Mouse (Mus musculus) brown adipose tissue, adult 24 weeks (tissue): ENCODE results near the gene Trpc7. TPM values are rescaled to one million over a fixed set of nuclear protein-coding genes. Genes with fewer than 3 reads are reported as not detected.

Experiments
- H3K27ac ChIP-seq: fragments of 200-500 bp; replicated peaks from 2 replicates; pipeline ENCODE4 v1.5.1; 2012; ENCODE audit warnings: low read depth, mild to moderate bottlenecking, low read length
- H3K4me1 ChIP-seq: fragments of 200-500 bp; 2 replicates; pipeline ENCODE4 v1.6.1; 2012; ENCODE audit warnings: low read length, mixed read lengths; ENCODE audit not compliant: control insufficient read depth, insufficient read depth, insufficient read length
- H3K4me3 ChIP-seq: fragments of 200-500 bp; 2 replicates; pipeline ENCODE4 v1.5.1; 2012; ENCODE audit warnings: low read depth, mild to moderate bottlenecking, low read length, moderate library complexity; ENCODE audit not compliant: insufficient read depth
- polyA plus RNA-seq: library from polyadenylated mRNA; stranded (reverse); fragments of >200 nt; gene quantifications from 2 replicates; pipeline ENCODE4 v1.2.4, GENCODE M21; 2012; ENCODE audit not compliant: missing spikeins, insufficient read depth, insufficient read length

Gene Trpc7
- polyA plus RNA-seq, 1 experiment, result not detected

- Histone ChIP-seq H3K4me3 (no peak overlapping the region), H3K4me1 (no peaks in the 10 kb centered on the region), H3K27ac (no peak overlapping the region)
These were observed 49.9 kb downstream of the Trpc7 start for GRCm38 (mm10) chr13:56845866-56846265.

DNA sequence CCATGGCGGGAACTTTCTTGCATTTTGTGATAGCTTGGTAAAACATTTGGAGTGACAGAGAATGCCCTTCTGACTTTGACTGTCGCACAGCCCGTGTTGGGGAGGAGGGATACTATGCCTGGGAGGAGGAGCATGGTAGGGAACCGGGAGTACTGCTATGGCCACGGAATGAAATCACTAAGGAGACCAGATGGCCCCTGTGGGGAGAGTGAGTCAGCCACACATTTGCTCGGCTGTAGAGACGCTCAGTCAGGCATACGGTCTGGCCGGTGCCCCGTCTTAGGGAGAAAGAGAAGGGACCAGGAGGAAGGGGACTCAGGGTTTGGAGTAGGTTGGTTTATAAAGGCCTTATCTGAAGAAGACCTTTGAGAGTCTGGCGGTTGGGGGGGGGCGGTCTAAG is 80.3 kb downstream of the Trpc7 start:
- no peaks in the 10 kb centered on the region for H3K4me1 ChIP-seq
- H3K4me3 ChIP-seq, result no peak overlapping the region
- no peak overlapping the region for H3K27ac ChIP-seq

DNA sequence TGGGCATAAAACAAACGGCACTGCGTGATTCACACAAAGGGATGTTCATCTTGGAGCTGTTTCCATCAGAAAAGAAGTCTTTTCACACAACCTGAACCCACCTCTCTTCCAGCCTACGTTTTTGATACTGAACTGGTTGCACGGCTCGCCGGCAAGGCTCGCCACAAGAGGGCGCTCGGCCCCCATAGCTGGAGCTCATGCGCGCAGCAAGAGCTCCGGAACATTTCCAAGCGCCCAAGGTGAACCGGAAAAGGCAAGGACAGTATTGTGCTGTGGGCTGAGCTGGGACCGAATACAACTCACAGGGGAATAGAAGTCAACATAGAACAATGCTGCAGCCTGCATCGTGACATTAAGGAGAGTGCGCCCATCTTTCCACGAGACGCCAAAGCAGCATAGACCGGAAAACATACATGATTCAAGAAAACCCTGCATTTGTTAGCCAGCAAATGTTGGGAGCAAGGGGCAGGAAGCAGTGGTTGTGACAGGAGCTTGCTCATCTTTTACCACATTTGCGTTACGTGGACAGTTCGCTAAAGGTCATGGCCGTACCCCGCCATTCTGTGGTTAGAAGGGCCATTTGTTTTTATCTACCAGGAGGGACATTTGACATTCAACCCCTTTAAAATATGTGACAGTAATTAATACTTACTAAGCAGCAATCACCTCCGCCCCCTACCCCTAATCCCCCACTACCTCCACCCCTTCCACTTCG is 88.9 kb downstream of the Trpc7 start:
- H3K27ac ChIP-seq, result no peak overlapping the region
- H3K4me1 ChIP-seq, result no peaks in the 10 kb centered on the region
- peak overlapping the region; percentile 14; the same call in 1 of the 2 replicates for H3K4me3 ChIP-seq

- Histone ChIP-seq H3K4me1 (no peaks in the 10 kb centered on the region), H3K27ac (no peak overlapping the region), H3K4me3 (no peak overlapping the region)
These were observed 90.7 kb downstream of the Trpc7 start for GRCm38 (mm10) chr13:56805131-56805530.

DNA sequence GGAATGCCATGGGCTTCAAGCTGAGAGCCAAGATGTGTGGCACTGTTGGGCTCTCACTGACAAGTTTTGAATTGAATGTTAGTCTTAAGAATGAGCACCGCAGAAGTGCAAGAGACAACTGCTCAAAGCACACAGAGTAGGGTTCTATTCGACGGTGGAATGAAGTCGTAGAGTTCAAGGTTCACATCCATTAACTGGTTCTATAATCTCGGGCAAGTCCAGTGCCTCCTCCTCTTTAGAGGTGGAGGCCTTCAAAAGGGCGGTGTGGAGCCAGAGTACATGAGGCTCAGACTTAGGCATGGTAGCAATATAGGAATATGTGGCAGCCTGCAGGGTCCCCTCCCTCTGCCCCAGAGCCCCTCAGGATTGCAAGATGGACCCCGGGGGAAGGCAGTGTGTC is 98.3 kb downstream of the Trpc7 start:
- no peak overlapping the region for H3K4me3 ChIP-seq
- H3K4me1 ChIP-seq, result no peaks in the 10 kb centered on the region
- no peak overlapping the region for H3K27ac ChIP-seq

DNA sequence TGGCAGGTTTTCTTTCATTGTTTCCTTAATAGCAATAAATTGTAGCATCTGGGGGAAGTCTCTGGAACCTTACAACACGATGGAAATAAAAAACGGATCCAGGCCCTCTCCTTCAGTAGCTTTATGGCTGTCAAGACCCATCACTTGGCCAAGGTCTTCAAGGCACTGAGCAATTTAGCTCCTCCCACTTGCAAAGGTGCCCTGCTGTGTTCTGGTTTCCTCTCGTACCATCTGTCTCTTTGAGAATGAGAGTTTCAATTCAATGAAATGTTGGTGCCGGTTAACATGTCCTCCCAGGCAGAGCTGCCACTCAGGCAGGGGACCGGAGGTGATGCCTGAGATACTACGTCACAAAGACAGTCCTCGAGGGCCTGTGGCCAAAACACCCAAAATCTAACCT is 100.3 kb downstream of the Trpc7 start:
- H3K4me1 ChIP-seq, result no peaks in the 10 kb centered on the region
- H3K27ac ChIP-seq, result no peak overlapping the region
- no peak overlapping the region for H3K4me3 ChIP-seq

- Histone ChIP-seq H3K4me1 (no peaks in the 10 kb centered on the region), H3K27ac (no peak overlapping the region), H3K4me3 (no peak overlapping the region)
These were observed 101.4 kb downstream of the Trpc7 start for GRCm38 (mm10) chr13:56794441-56794840.

DNA sequence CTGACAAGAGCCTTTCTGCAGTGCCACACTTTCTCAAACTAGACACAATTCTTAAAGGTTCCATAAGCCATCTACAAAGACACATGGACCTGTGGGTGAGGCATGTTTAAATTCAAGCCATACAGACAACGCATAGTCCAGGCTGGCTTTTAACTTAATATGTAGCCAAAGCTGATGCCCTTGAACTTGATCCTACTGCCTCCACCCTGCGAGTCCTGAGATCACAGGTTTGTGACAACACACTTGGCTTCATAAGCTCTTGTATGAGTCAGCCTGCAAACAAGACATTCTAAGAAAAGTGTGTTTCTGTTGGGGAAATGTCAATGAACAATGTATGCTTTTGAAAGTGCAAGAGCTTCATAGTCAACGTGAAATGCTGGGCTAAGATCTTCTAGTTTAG is 102.9 kb downstream of the Trpc7 start:
- Histone ChIP-seq H3K27ac (no peak overlapping the region), H3K4me3 (no peak overlapping the region), H3K4me1 (no peaks in the 10 kb centered on the region)

DNA sequence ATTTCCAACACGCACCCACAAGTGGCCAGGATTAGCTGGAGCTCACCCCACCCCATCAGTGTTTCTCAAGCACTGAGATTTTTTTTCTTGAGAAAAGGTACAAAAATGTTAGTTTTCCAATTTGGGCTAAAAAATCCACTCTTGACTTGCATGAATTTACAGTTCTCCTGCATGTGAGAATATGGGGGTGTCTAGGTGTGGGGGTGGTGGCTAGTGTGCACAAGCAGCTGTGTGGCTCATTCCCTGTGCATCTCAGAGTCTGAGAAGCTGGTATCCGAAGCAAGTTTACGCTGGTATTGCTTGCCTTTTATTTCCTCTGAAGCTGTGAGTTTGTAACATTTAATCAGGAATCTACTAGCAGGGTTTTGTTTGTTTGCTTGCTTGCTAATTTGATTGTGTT is 105.1 kb downstream of the Trpc7 start:
- no peaks in the 10 kb centered on the region for H3K4me1 ChIP-seq
- H3K4me3 ChIP-seq, result no peak overlapping the region
- H3K27ac ChIP-seq, result no peak overlapping the region

- H3K27ac ChIP-seq, result no peak overlapping the region
- no peaks in the 10 kb centered on the region for H3K4me1 ChIP-seq
- H3K4me3 ChIP-seq, result no peak overlapping the region
These were observed 113.2 kb downstream of the Trpc7 start for GRCm38 (mm10) chr13:56782621-56783020.

DNA sequence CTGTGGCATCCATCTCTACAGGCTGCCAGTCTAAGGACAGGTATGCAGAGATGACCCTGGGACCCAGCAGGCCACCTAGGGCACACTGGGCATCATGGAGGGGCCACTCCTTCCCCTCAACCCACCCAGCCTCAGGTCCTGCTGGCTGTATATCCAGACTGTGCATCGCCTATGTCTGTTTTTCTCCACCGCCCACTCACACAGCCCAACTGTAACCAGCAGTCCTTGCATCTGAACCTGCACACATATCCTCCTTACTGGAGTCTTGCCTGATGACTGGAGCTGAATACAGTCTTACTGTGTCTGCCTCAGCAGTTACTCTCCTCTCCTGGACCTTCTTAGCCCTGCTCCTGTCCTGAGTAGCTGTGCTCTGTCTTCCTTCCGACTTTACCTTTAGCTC is 114.1 kb downstream of the Trpc7 start:
- Histone ChIP-seq H3K27ac (no peak overlapping the region), H3K4me3 (no peak overlapping the region), H3K4me1 (no peaks in the 10 kb centered on the region)

DNA sequence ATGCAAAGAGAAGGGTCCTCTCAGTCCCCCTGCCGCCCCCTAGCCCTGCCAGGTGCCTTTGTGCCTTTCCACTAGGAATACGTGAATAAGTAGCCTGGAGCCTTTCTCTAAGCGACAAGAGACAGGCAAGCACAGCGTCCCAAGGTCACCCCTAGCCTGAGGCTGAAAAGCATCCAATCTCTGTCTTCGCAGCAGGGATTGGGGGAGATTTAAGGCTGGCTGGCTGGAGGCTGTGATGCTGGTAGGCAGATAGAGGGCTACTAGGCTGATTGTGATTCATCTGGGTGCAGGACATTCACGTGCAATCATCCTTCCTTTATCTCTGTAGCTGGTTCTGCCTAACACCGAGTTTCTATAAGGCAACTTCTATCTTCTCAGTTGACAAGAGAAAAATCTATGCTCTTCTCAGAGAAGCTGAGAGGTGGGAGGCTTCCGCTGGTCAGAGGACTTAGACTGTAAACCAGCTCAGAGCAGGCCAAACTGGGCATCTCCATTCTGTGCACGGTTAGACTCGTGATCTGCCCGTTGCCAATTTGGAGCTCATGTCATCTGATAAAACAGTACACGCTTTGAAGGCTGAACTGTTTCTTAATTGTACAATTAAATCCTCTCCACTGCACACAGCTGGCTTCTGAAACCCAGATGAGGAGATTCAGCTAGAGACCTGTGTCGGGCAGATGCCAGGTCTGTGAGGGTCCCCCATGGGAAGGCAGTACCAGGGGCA is 114.9 kb downstream of the Trpc7 start:
- no peaks in the 10 kb centered on the region for H3K4me1 ChIP-seq
- no peak overlapping the region for H3K27ac ChIP-seq
- H3K4me3 ChIP-seq, result no peak overlapping the region

GRCm38 (mm10) chr13:56774304-56774703 is 121.5 kb downstream of the Trpc7 start:
- Histone ChIP-seq H3K27ac (no peak overlapping the region), H3K4me3 (no peak overlapping the region), H3K4me1 (no peaks in the 10 kb centered on the region)

DNA sequence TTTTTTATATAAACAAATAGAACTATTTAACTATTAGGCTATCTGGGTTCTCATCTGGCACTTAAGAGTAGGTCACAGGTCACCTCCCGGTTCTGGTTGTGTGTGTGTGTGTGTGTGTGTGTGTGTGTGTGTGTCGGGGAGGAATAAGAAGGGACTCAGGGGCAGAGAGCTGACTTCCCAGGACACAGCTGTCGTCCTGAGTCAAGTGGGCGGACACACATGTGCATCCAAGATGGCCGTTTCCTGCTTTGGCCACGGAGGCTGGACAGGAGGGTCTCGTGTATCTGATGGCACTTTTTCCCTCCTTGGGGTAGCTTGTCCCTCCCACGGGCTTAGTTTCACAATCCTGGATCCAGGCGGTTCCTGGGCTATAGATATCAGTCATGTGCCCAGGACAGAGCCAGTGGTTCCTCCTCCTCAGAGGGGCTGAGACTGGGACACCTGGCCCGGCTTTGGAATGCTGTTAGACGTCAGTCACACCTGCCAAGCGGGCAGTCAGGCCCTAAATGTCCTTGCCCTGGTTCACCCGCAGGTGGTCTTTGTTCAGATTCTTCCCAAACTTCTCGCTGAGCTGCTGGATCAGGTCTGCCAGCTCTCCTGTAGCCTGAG is 122.4 kb downstream of the Trpc7 start:
- H3K27ac ChIP-seq, result no peak overlapping the region

DNA sequence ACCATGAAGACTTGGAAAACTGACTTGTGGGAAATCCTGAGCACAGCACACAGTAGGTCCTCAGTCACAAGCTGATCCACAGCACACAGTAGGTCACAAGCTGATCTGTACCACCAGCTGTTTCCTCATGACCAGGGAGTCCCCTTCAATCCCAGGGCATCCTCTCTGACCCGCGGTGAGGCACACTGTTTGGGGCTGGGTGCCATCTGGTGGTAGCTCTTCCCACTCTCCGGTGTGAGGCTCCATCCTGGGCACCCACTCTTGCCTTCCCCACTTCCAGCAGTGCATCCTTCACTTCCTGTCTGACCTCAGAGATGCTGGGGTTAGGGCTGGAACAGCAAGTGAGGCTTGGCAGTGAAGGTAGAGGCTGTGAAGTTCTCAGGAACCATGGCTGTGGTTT is 123.2 kb downstream of the Trpc7 start:
- H3K27ac ChIP-seq, result no peak overlapping the region
- no peak overlapping the region for H3K4me3 ChIP-seq
- H3K4me1 ChIP-seq, result no peaks in the 10 kb centered on the region

More for the DNA sequence above, 122.4 kb downstream of the Trpc7 start:
- Histone ChIP-seq H3K4me3 (no peak overlapping the region), H3K4me1 (no peaks in the 10 kb centered on the region)

DNA sequence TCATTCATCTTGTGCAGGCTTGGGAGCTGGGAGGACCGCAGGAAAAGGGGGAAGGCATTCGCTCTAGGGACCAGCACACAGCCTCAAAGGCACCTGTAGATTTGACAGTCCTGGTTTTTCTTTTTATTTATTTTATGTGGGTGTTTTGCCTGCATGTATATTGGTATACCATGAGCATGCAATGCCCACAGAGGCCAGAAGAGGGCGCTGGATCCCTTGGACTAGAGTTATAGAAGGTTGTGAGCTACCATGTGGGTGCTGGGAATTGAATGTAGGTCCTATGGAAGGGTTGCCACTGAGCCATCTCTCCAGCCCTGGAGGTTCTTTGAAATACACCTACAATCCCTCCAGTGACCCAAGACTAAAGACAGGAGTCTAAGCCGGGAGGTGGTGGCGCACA is 125.0 kb downstream of the Trpc7 start:
- Histone ChIP-seq H3K4me3 (no peak overlapping the region), H3K4me1 (no peaks in the 10 kb centered on the region), H3K27ac (no peak overlapping the region)
